Mouse (Mus musculus): ENCODE data around the gene Zmynd15.

DNA sequence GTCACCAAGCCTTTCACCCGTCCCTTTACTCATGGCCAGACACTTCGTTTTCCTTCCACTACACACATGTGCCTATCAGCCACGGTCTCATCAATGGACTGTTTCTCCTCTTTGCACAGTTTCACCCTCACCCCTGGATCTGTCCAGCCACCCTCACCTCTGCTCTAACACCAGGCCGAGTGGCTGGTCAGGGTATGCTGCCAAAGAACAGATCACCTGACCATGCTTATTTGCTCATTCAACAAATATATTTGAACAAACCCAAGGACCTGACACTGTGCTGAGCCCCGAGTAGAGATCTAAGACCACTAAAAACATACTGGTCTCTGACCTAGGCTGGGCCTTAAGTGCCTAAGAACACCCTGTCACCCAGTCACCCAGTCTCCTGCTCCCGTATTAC lies 14.6 kb upstream of the Zmynd15 start:
- TF ChIP-seq EP300 (IDR thresholded peaks at IDR 0.05; ENCODE audit: low read depth) = no peak
- no peak for TF ChIP-seq CTCF (IDR thresholded peaks at IDR 0.05; ENCODE audit: low read depth)
